Mouse (Mus musculus): ENCODE results near the gene Prrg2. TPM values are rescaled to one million over a fixed set of nuclear protein-coding genes. Genes with fewer than 3 reads are reported as not detected.

Prrg2 gene
- polyA plus RNA-seq, 1 experiment, result 19.9 TPM

DNA sequence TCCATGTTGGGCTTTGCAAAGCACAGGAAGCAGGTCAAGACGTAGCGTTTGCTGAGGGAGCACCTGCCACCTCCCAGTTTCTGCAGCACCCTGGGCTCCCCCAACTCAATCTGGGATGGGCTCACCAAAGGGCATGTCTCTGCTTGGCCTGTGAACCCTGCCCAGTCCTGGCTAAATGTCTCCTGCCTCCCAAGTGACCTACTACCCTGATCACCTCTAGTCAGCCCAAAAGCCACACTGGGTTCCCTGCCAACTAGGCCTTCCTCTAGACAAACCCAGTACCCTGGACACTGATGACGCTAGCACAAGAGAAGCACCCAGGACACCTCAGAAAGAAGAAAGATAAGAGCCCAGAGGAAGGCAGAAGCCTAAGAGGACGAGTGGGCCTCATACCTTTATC, 49.7 kb downstream of the Prrg2 start:
- Histone ChIP-seq H3K36me3 (ENCODE audit: control insufficient read depth, insufficient read depth, low read length) (peaks cover 18% of the 10 kb centered on the region), H3K4me3 (ENCODE audit: extremely low read depth, insufficient read depth, insufficient read length) (no peak overlapping the region), H3K27me3 (ENCODE audit: control insufficient read depth, insufficient read depth, low read length) (no peaks in the 10 kb centered on the region), H3K27ac (ENCODE audit: insufficient read depth, low read length) (no peak overlapping the region), H3K4me1 (ENCODE audit: control insufficient read depth, insufficient read depth, insufficient read length) (peaks cover 2% of the 10 kb centered on the region; the same call in 1 of the 2 replicates)
- no peak for TF ChIP-seq POLR2A (IDR thresholded peaks at IDR 0.05; ENCODE audit: low read depth, low read length)
- TF ChIP-seq CTCF (IDR thresholded peaks at IDR 0.05; ENCODE audit: extremely low read depth, insufficient read depth, insufficient read length, insufficient replicate concordance), result no peak
- DNase-seq (ENCODE audit: low read depth in 1 of 2, low spot score in 2 of 2), result no peak
- 90% methylated on average over 4 of the region's 4 CpGs for WGBS

DNA sequence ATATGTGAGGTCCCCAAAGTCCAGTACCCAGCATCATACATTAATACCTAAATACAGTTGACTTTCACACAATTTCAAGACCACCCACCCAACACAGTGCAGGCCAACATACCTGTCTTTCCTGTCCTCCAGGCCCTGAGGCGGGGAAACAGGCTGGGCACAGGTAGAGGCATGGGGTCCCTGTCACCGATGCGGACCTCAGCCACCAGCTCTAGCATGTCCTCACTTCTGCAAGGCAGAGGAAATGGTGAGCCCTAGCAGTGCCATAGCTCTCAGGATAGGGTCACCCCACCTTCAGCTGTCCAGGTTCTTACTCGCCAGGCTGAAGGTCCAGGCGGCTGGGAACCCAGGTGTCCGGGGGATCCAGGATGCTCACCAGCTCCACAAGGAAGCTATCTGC, 50.5 kb downstream of the Prrg2 start:
- Histone ChIP-seq H3K27me3 (ENCODE audit: control insufficient read depth, insufficient read depth, low read length) (no peaks in the 10 kb centered on the region), H3K36me3 (ENCODE audit: control insufficient read depth, insufficient read depth, low read length) (peaks cover 26% of the 10 kb centered on the region), H3K27ac (ENCODE audit: insufficient read depth, low read length) (no peak overlapping the region), H3K4me3 (ENCODE audit: extremely low read depth, insufficient read depth, insufficient read length) (no peak overlapping the region), H3K4me1 (ENCODE audit: control insufficient read depth, insufficient read depth, insufficient read length) (peaks cover 2% of the 10 kb centered on the region; the same call in 1 of the 2 replicates)
- no peak for DNase-seq (ENCODE audit: low read depth in 1 of 2, low spot score in 2 of 2)
- WGBS, result 96% methylated on average over 6 of the region's 6 CpGs
- TF ChIP-seq POLR2A (IDR thresholded peaks at IDR 0.05; ENCODE audit: low read depth, low read length) (no peak), CTCF (IDR thresholded peaks at IDR 0.05; ENCODE audit: extremely low read depth, insufficient read depth, insufficient read length, insufficient replicate concordance) (no peak)

DNA sequence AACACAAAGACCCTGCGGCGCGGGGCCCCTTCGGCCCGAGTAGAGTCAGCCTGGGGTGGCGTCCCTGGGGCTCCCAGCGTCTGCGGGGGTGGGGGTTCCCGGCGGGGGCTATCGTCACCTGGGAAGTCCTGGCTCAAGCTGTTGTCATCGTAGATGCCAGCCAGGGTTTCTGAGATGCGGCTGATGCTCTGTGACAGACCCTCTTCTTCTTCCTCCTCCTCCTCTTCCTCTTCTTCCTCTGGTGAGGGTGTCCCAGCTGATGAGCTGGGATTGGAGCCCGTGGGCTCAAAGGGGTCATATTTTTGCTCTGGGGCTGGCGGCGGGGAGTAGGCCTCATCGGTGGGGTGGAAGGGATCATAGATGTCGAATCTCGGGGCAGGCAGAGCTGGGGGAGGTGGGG, 54.1 kb downstream of the Prrg2 start:
- H3K4me3 ChIP-seq (ENCODE audit: extremely low read depth, insufficient read depth, insufficient read length), result no peak overlapping the region
- H3K27me3 ChIP-seq (ENCODE audit: control insufficient read depth, insufficient read depth, low read length), result no peaks in the 10 kb centered on the region
- no peaks in the 10 kb centered on the region for H3K4me1 ChIP-seq (ENCODE audit: control insufficient read depth, insufficient read depth, insufficient read length)
- TF ChIP-seq POLR2A (IDR thresholded peaks at IDR 0.05; ENCODE audit: low read depth, low read length) (no peak), CTCF (IDR thresholded peaks at IDR 0.05; ENCODE audit: extremely low read depth, insufficient read depth, insufficient read length, insufficient replicate concordance) (no peak)
- H3K27ac ChIP-seq (ENCODE audit: insufficient read depth, low read length), result no peak overlapping the region
- H3K36me3 ChIP-seq (ENCODE audit: control insufficient read depth, insufficient read depth, low read length), result peaks cover 49% of the 10 kb centered on the region
- no peak for DNase-seq (ENCODE audit: low read depth in 1 of 2, low spot score in 2 of 2)
- WGBS, result 94% methylated on average over 19 of the region's 19 CpGs

DNA sequence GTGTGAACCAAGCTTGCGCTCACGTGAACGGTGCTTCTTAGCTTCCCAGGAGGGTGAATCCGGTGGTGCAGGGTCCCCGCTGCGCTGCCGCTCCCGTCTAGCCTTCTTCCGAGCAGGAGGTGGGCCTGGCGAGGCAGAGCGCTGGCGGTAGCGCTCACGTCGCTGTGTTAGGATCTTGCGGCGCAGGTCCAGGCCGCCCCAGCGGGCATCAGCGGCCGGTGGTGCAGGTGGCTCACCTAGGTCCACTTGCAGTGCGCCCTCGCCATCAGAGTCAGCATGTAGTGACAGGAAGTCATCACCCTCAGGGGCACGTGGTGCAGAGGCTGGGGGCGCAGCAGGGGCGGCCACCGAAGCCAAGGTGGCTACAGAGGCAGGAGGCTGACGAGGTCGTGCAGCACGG, 54.6 kb downstream of the Prrg2 start:
- no peak for DNase-seq (ENCODE audit: low read depth in 1 of 2, low spot score in 2 of 2)
- Histone ChIP-seq H3K36me3 (ENCODE audit: control insufficient read depth, insufficient read depth, low read length) (peaks cover 53% of the 10 kb centered on the region), H3K4me1 (ENCODE audit: control insufficient read depth, insufficient read depth, insufficient read length) (no peaks in the 10 kb centered on the region), H3K27ac (ENCODE audit: insufficient read depth, low read length) (no peak overlapping the region), H3K4me3 (ENCODE audit: extremely low read depth, insufficient read depth, insufficient read length) (no peak overlapping the region), H3K27me3 (ENCODE audit: control insufficient read depth, insufficient read depth, low read length) (no peaks in the 10 kb centered on the region)
- TF ChIP-seq CTCF (IDR thresholded peaks at IDR 0.05; ENCODE audit: extremely low read depth, insufficient read depth, insufficient read length, insufficient replicate concordance) (no peak), POLR2A (IDR thresholded peaks at IDR 0.05; ENCODE audit: low read depth, low read length) (no peak)
- 96% methylated on average over 30 of the region's 30 CpGs for WGBS

DNA sequence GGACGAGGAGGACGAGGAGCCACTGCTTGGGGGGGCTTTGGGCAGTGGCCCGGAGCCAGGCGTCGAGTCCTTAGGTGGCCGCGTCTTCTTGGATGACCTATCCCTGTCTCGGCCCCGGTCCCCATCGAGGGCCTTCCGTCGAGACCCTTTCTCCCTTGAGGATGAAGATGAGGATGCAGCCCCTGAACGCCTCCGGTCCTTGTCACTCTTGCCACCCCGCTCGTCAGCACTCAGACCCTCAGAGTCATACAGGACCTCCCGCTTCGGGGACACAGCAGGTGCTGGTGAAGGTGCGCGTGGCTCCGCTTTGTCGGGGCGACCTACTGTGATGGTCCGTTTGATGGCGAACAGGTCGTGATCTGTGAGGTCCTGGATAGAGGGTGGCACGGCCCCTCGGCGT, 55.3 kb downstream of the Prrg2 start:
- DNase-seq (ENCODE audit: low read depth in 1 of 2, low spot score in 2 of 2), result no peak
- TF ChIP-seq POLR2A (IDR thresholded peaks at IDR 0.05; ENCODE audit: low read depth, low read length) (no peak), CTCF (IDR thresholded peaks at IDR 0.05; ENCODE audit: extremely low read depth, insufficient read depth, insufficient read length, insufficient replicate concordance) (no peak)
- Histone ChIP-seq H3K4me3 (ENCODE audit: extremely low read depth, insufficient read depth, insufficient read length) (no peak overlapping the region), H3K27ac (ENCODE audit: insufficient read depth, low read length) (no peak overlapping the region), H3K36me3 (ENCODE audit: control insufficient read depth, insufficient read depth, low read length) (peaks cover 57% of the 10 kb centered on the region), H3K27me3 (ENCODE audit: control insufficient read depth, insufficient read depth, low read length) (no peaks in the 10 kb centered on the region), H3K4me1 (ENCODE audit: control insufficient read depth, insufficient read depth, insufficient read length) (no peaks in the 10 kb centered on the region)
- WGBS, result 97% methylated on average over 29 of the region's 29 CpGs

DNA sequence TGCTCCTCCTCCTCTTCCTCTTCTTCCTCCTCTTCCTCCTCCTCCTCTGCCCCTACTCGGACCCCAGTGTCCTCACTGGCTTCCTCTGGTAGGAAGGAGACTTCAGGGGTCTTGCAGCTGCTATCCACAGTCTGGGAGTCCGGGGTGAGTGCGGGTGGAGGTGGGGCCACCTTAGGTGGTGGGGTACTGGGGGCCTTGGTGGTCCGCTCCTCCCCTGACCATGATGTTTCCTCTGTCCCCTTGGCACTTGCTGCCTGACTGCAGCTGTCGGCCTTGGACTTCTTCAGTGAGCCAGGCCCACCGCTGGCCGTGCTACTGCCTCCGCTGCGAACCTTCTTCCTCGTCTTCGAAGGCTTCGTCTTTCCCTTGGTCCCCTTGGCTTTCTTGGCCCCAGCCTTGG, 56.0 kb downstream of the Prrg2 start:
- no peaks in the 10 kb centered on the region for H3K27me3 ChIP-seq (ENCODE audit: control insufficient read depth, insufficient read depth, low read length)
- DNase-seq (ENCODE audit: low read depth in 1 of 2, low spot score in 2 of 2), result no peak
- TF ChIP-seq POLR2A (IDR thresholded peaks at IDR 0.05; ENCODE audit: low read depth, low read length), result no peak
- TF ChIP-seq CTCF (IDR thresholded peaks at IDR 0.05; ENCODE audit: extremely low read depth, insufficient read depth, insufficient read length, insufficient replicate concordance), result no peak
- no peak overlapping the region for H3K27ac ChIP-seq (ENCODE audit: insufficient read depth, low read length)
- WGBS, result 90% methylated on average over 12 of the region's 12 CpGs
- no peak overlapping the region for H3K4me3 ChIP-seq (ENCODE audit: extremely low read depth, insufficient read depth, insufficient read length)
- no peaks in the 10 kb centered on the region for H3K4me1 ChIP-seq (ENCODE audit: control insufficient read depth, insufficient read depth, insufficient read length)
- peaks cover 57% of the 10 kb centered on the region for H3K36me3 ChIP-seq (ENCODE audit: control insufficient read depth, insufficient read depth, low read length)

DNA sequence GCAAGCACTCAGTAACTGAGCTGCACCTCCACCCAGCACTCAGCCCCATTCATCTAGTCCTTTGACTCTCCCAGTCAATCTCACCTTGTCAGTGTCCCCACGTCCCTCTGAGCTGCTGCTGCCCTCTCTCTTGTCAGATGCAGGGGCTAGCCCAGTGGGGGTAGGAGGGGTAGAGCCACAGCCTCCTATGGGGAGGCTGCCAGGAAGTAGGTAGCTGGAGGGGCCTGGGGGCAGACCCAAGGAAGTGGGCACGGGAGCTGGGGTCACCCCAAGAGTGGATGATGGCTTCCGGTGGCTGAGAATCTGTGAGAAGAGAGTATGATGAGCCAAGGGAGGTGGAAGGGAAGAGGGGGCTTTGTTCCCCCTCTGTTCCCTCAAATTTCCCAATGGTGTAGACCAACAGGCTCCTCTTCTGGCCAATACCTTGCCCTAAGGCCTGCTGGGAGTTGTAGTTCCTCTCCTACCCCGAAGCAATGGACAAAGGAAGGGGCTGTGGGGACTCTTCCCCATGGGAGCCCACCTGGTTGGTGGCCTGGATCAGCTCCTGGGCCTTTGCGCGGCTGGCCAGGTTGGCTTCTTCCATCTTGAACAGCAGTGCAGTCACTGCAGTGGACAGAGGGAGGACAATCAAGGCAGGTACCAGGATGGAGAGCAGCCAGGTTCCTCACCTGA, 57.0 kb downstream of the Prrg2 start:
- Histone ChIP-seq H3K27me3 (ENCODE audit: control insufficient read depth, insufficient read depth, low read length) (no peaks in the 10 kb centered on the region), H3K4me1 (ENCODE audit: control insufficient read depth, insufficient read depth, insufficient read length) (0 out of 2 replicates have a peak, but pooled peaks cover 2% of the 10 kb centered on the region), H3K36me3 (ENCODE audit: control insufficient read depth, insufficient read depth, low read length) (peaks cover 62% of the 10 kb centered on the region), H3K4me3 (ENCODE audit: extremely low read depth, insufficient read depth, insufficient read length) (no peak overlapping the region), H3K27ac (ENCODE audit: insufficient read depth, low read length) (no peak overlapping the region)
- no peak for TF ChIP-seq CTCF (IDR thresholded peaks at IDR 0.05; ENCODE audit: extremely low read depth, insufficient read depth, insufficient read length, insufficient replicate concordance)
- DNase-seq (ENCODE audit: low read depth in 1 of 2, low spot score in 2 of 2), result no peak
- WGBS, result 85% methylated on average over 6 of the region's 6 CpGs

Data from spleen, adult 2 months (tissue).